Comparison of ENCODE assay signal across 8 mouse cellular contexts in the genomic region with DNA sequence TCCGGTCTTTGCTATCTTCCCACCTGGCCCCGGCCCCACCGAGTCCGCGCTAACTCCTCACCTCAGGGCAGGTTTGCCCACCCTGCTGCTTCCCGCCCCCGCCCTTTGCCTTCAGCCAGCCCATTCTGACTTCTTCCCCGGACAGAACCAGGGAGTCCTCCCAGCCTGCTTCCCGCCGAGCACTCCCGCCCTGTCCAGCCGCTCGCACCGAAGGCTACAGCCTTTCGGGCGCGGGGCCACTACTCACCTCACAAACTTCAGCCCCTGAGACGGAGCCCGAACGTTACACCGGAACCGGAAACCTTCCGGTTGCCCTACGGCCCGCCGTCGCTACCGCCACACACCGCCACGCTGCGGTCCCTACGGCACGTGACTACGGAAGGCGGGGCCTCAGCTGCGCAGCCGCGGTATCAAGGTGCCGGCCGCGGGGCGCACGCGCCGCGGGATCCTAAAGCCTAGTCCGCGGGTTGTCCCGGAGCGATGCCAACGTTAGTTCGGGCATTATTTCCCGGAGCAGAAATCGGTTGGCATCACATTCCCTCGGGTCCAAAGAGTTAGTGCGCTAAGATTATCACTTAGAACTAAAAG. TPM values are rescaled to one million over a fixed set of nuclear protein-coding genes. Genes with fewer than 3 reads are reported as not detected.
DNase-seq lines count a peak whose midpoint lies in the region; ATAC-seq and TF ChIP-seq lines count a peak whose summit lies in the region.

Gene Prpf3 (minus strand): TSS at position 384 of the 588 bp plus-strand sequence.

- peak within 1 kb of the TSS; percentile 93 for H3K4me3 ChIP-seq in gastrocnemius, adult 2 months
- peak within 1 kb of the TSS; percentile 86 for H3K4me3 ChIP-seq in hindbrain, postnatal 0 days (ENCODE audit: low read length)
- peak within 1 kb of the TSS; percentile 87 for H3K4me3 ChIP-seq in left cerebral cortex, adult 2 months

- ATAC-seq in hindbrain, postnatal 0 days: peak; percentile 99
- peak; percentile 100 for ATAC-seq in megakaryocyte, adult 5-6 weeks (ENCODE audit: poor library complexity, severe bottlenecking)

- H3K9me3 ChIP-seq in hindbrain, postnatal 0 days (ENCODE audit: low read length): no peaks in the 10 kb centered on the region

- H3K4me2 ChIP-seq in hindbrain, postnatal 0 days (ENCODE audit: low read depth, low read length): peak within 1 kb of the TSS; percentile 82

- WGBS in hindbrain, postnatal 0 days: under 1% methylated on average over 56 of the region's 56 CpGs

- H3K4me1 ChIP-seq in hindbrain, postnatal 0 days (ENCODE audit: insufficient read depth, low read length): peaks cover 4% of the 10 kb centered on the region; the same call in 1 of the 2 replicates

- no peaks in the 10 kb centered on the region for H3K27me3 ChIP-seq in hindbrain, postnatal 0 days (ENCODE audit: insufficient read depth, low read length)

- H3K27ac ChIP-seq in gastrocnemius, adult 2 months: peak within 1 kb of the TSS; percentile 94
- H3K27ac ChIP-seq in hindbrain, postnatal 0 days: peak within 1 kb of the TSS; percentile 76; the same call in 1 of the 2 replicates
- H3K27ac ChIP-seq in left cerebral cortex, adult 2 months: peak within 1 kb of the TSS; percentile 81

- TF ChIP-seq CTCF in gastrocnemius, adult 2 months (IDR thresholded peaks at IDR 0.05): no peak
- TF ChIP-seq CTCF in hindbrain, postnatal 0 days (IDR thresholded peaks at IDR 0.05; ENCODE audit: low read depth): no peak; the same call in 1 of the 2 replicates
- TF ChIP-seq CTCF in left cerebral cortex, adult 2 months (IDR thresholded peaks at IDR 0.05): peak; percentile 5; the same call in 1 of the 2 replicates

- H3K36me3 ChIP-seq in hindbrain, postnatal 0 days (ENCODE audit: insufficient read depth, low read length): peaks cover 22% of the 10 kb centered on the region

- H3K9ac ChIP-seq in hindbrain, postnatal 0 days (replicated peaks; ENCODE audit: low read length): peak within 1 kb of the TSS; percentile 72

- peak; percentile 77 for DNase-seq in WW6 (ENCODE audit: low read depth, low spot score)
- DNase-seq in cerebellum, postnatal 4 days (ENCODE audit: low spot score in 2 of 2): peak; percentile 86 to 92
- DNase-seq in gastrocnemius, adult 2 months: peak; percentile 98
- peak; percentile 96 for DNase-seq in hindbrain, postnatal 0 days (ENCODE audit: low spot score)
- peak; percentile 94 to 95 for DNase-seq in left cerebral cortex, adult 2 months (ENCODE audit: extremely low spot score in 1 of 2, low spot score in 2 of 2)
- peak; percentile 94 to 96 for DNase-seq in right cerebral cortex, adult 2 months (ENCODE audit: low spot score in 2 of 2)
- peak; percentile 95 for DNase-seq in urinary bladder, postnatal 14 days (ENCODE audit: low spot score)

- intact Hi-C loops in gastrocnemius, adult 2 months (cut with DNase I): no loop called here
- intact Hi-C loops in left cerebral cortex, adult 2 months (cut with DNase I): loop anchor here (5.0 kb wide), 1 partner anchor 197 kb away; no protein-coding TSS in a partner anchor

RNA-seq across cellular contexts. Expression of gene Prpf3, which starts in this region (rescaled TPM):
- total RNA-seq in gastrocnemius, adult 2 months (2021): 10 to 100 TPM; 18.2 to 18.3 TPM
- 2.6 and 7.7 TPM in 2 replicates for total RNA-seq in hindbrain, postnatal 0 days (2014; rRNA removed)
- polyA plus RNA-seq in hindbrain, postnatal 0 days (2015; fragmentation: Nextera tagmentation; extraction: Ambion mirVana): 22.6 and 23.0 TPM in 2 replicates
- 10 to 100 TPM; 37.2 to 37.8 TPM for total RNA-seq in left cerebral cortex, adult 2 months (2021)
- total RNA-seq in megakaryocyte, adult 5-6 weeks (2015): 27.3 and 29.1 TPM in 2 replicates
- 15.7 and 25.9 TPM in 2 replicates for total RNA-seq in megakaryocyte, adult 5-6 weeks (2017)

Comparison
In these comparisons a context has a peak if more than half of its experiments do, and no peak if none do; other contexts are left out.
1. Peak in every context shown above with its lines: DNase-seq, ATAC-seq, H3K4me3 ChIP-seq and H3K27ac ChIP-seq.